Mouse (Mus musculus): ENCODE measurements around the gene Piwil4. TPM values are rescaled to one million over a fixed set of nuclear protein-coding genes. Genes with fewer than 3 reads are reported as not detected.

Piwil4 gene
- polyA plus RNA-seq (2017; shearing (Covaris generic)), result not detected

DNA sequence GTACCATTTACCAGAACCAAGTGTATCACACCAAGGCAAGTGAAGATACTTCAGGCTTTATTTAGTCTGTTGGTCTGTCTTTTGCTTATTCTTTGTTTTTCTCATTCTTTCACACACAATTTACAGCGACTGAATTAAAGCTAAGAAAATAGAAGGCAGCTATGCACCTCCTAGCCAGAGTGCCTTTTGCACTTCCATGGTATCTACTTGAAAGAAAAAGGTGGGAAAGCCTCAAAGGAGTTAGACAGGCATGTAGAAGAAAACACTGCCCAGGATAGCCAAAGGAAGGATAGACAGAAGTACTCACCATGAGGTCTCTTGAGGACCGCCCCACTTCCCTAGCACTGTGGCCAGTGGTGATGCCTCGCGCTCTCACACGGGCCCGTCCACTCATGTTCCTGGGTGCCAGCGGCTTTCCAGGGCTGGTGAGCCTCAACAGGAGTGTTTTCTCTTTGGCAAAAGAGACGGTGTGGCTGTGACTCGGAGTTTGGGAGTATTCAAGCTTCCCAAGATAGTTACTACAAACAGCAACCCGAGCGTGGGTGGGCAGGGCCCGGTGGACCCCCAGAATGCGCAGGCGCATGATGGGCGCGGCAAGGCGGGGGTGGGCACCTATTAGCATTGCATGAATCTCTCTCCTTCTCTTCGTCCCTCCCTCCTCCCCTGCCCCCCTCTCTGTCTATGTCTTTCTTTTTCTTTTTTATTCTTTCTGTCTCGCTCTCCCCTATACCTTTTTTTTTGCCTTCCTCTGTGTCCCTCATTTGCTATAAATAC is at the start of gene Piwil4:
Piwil4 (minus strand) TSS at position 583 of the 774 bp plus-strand sequence.

DNA sequence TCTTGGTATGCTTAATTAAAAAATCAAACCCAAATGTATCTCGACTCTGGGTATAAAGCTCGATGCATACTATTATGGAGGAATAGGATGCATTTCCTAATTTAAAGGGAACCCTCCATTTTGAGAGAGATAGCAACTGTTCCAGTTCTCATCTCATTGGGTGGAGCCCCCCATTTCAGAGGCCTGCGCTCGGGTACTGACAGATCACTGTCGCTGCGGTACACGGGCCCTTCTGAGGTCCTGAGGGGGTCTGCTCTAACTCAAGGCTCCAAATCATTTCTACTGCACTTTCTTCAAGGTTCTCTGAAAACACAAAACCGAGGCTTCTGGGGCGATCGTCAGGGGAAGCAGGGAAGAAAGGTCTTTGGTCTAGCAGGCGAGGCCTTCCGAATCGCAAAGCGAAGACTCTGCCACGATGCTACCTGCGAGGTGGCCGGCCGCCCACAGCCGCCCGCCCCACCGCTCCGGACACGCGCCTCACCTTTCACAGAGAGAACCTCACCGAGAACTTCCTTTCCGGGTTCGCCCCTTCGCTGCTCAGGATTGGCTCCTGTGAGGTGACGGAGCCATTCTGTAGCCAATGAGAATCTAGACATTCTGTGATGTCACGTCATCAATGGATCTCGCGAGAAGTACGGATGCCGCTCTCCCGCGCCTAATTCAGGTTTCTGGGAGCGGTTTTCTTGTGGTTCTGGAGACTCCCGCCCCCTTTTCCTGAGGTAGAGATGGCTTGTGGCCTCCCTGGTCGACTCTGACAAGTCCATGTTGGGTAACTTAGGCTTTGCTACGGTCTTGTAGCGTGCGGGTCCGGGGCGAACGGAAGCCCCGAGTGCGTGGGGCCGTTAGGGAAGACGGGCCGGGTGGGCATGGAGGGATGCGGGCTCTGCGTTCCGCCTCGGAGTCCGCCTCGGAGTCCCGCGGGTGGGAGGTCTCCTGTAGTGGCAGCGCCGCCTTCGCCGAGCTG is 43.8 kb upstream of the Piwil4 start, which contains the start of the genes Mre11a and Ankrd49:
Mre11a (plus strand) TSS at position 616 of the 964 bp plus-strand sequence.
Ankrd49 (minus strand) TSS at position 818 of the 964 bp plus-strand sequence.

DNA sequence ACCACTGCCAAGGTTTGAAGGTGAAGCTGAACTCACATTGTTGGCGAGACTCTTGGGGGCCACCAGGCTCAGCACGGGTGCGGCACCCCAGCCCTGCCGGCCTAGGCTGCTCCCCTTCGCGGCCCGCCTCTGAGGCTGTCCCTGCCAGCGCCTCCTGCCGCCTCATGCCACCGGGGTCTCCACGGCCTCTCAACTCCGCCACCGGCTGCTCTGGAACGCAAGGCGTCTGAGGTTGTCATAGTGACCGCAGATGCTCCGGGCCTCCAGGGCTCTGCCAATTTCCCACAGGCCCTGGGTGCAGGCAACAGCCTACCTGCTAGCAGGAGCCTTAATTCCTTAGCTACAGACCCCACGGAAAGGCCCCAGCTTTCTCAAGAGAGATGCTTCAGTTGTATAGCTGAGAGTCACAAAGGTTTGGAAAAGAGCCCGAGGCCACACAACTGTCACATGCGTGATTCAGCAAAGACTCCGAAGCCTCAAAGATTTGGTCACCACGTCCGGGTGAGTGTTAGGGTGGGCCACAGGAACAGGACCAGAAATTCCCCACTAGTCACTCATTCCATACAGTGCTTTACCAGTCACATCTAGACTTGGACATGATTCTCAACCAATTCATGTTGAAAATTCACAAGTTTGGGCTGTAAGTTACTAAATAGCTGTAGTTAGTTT is 30.4 kb upstream of the Piwil4 start, which contains the start of gene 1700012B09Rik:
1700012B09Rik (minus strand) TSS at position 228 of the 669 bp plus-strand sequence.

DNA sequence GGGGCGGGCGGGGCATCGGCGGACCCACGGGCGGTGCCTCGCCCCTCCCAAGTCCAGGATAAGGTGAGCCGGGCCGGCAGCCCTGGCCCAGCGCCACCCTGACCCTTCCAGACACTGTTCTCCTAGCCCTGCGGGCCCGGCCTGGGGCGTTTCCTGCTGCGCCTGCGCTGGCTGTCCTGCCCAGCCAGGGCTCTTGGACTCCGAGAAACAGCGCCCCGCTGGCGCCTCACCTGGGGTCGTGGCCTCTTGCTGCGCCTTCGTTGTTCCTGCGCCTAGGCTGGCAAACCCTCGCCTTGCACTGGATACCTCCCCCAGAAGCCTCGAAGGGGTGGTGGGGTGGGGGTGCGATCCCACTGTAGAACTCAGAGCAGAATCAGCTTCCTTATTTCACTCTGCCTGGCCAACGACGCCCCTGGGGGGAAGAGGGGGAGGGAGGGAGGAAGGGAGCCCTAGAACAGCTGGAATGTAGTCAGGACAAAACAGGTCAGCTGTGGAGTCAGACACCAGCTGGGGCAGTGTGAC is 11.5 kb upstream of the Piwil4 start, which contains the start of gene Fut4:
Fut4 (minus strand) TSS at position 393 of the 522 bp plus-strand sequence.

Other genes with a start within 250 kb of the Piwil4 start
- 2.1 TPM for gene Kdm4d, start 240.3 kb downstream of the Piwil4 start, polyA plus RNA-seq (2017; shearing (Covaris generic))
- gene Cwc15, start 240.1 kb downstream of the Piwil4 start, polyA plus RNA-seq (2017; shearing (Covaris generic)), result 193 TPM
- gene Amotl1, start 95.7 kb downstream of the Piwil4 start, polyA plus RNA-seq (2017; shearing (Covaris generic)), result not detected
- not detected for gene Fut4, start 11.7 kb upstream of the Piwil4 start, polyA plus RNA-seq (2017; shearing (Covaris generic))
- not detected for gene 1700012B09Rik, start 30.3 kb upstream of the Piwil4 start, polyA plus RNA-seq (2017; shearing (Covaris generic))
- gene Mre11a, start 43.9 kb upstream of the Piwil4 start, polyA plus RNA-seq (2017; shearing (Covaris generic)), result 25.6 TPM
- 11.6 TPM for gene Ankrd49, start 44.1 kb upstream of the Piwil4 start, polyA plus RNA-seq (2017; shearing (Covaris generic))
- gene Gpr83, start 119.5 kb upstream of the Piwil4 start, polyA plus RNA-seq (2017; shearing (Covaris generic)), result 1.9 TPM
- 137 TPM for gene Izumo1r, start 163.2 kb upstream of the Piwil4 start, polyA plus RNA-seq (2017; shearing (Covaris generic))

Measured in effector memory CD4-positive, alpha-beta T cell, adult 5 months (primary cell).